Mouse (Mus musculus): ENCODE results near the gene Med17. TPM values are rescaled to one million over a fixed set of nuclear protein-coding genes. Genes with fewer than 3 reads are reported as not detected.

Med17 gene
- 14.8 and 18.7 TPM in 2 replicates for polyA plus RNA-seq (2012; ENCODE audit: low replicate concordance)

GRCm38 (mm10) chr9:15279649-15280490 is at the start of gene Med17:
Med17 (minus strand) TSS chr9:15279931.

GRCm38 (mm10) chr9:15306398-15307119 is 26.8 kb upstream of the Med17 start, which contains the start of gene 4931406C07Rik:
4931406C07Rik (minus strand) TSS chr9:15306448.

GRCm38 (mm10) chr9:15305503-15306397 is 26.0 kb upstream of the Med17 start, which contains the start of gene Taf1d:
Taf1d (plus strand) TSS chr9:15306214.

GRCm38 (mm10) chr9:15239042-15239925 is 40.4 kb downstream of the Med17 start, which contains the start of gene Vstm5:
Vstm5 (plus strand) TSS chr9:15239045.

Other genes with a start within 250 kb of the Med17 start
- gene Panx1, start 234.5 kb downstream of the Med17 start, polyA plus RNA-seq (2012; ENCODE audit: low replicate concordance): 2.6 and 2.7 TPM in 2 replicates
- gene Hephl1, start 167.8 kb downstream of the Med17 start, polyA plus RNA-seq (2012; ENCODE audit: low replicate concordance): not detected in 2 replicates
- gene Vstm5, start 40.9 kb downstream of the Med17 start, polyA plus RNA-seq (2012; ENCODE audit: low replicate concordance): not detected in 2 replicates
- gene Taf1d, start 26.3 kb upstream of the Med17 start, polyA plus RNA-seq (2012; ENCODE audit: low replicate concordance): 15.8 and 101 TPM in 2 replicates
- gene 4931406C07Rik, start 26.5 kb upstream of the Med17 start, polyA plus RNA-seq (2012; ENCODE audit: low replicate concordance): 0.54 and 1.0 TPM in 2 replicates
- 1.1 and 3.9 TPM in 2 replicates for gene Cep295, start 77.9 kb upstream of the Med17 start, polyA plus RNA-seq (2012; ENCODE audit: low replicate concordance)
- 17.2 and 20.9 TPM in 2 replicates for gene Smco4, start 213.5 kb upstream of the Med17 start, polyA plus RNA-seq (2012; ENCODE audit: low replicate concordance)